Mouse (Mus musculus) midbrain, embryonic 14.5 days (tissue): ENCODE measurements around the gene Plaur. TPM values are rescaled to one million over a fixed set of nuclear protein-coding genes. Genes with fewer than 3 reads are reported as not detected.

Experiments used
- ATAC-seq: fragments of 200-750 bp; cut with Nextera tagmentation; 2 replicates; pipeline ENCODE4 v1.8.0; 2017; ENCODE audit warnings: moderate number of reproducible peaks, moderate library complexity; ENCODE audit not compliant: low FRiP score, low TSS enrichment
- DNase-seq: peaks from one replicate; pipeline ENCODE4 v3.0.0-alpha.2; 2015
- H3K27ac ChIP-seq: fragments of 300-500 bp; sonication (generic); replicated peaks from 2 replicates; pipeline ENCODE4 v1.5.1; 2014; ENCODE audit warnings: mild to moderate bottlenecking, low read depth, low read length, moderate library complexity
- H3K27me3 ChIP-seq: fragments of 300-500 bp; sonication (generic); 2 replicates; pipeline ENCODE4 v1.6.1; 2014; ENCODE audit warnings: low read length, control low read depth, mixed read lengths; ENCODE audit not compliant: control insufficient read depth, insufficient read depth
- H3K36me3 ChIP-seq: fragments of 300-500 bp; sonication (generic); 2 replicates; pipeline ENCODE4 v1.6.1; 2014; ENCODE audit warnings: low read length, control low read depth; ENCODE audit not compliant: control insufficient read depth, insufficient read depth
- H3K4me1 ChIP-seq: fragments of 300-500 bp; sonication (generic); 2 replicates; pipeline ENCODE4 v1.6.1; 2014; ENCODE audit warnings: mild to moderate bottlenecking, antibody characterized with exemption, low read length, control low read depth; ENCODE audit not compliant: control insufficient read depth, insufficient read depth
- H3K4me2 ChIP-seq: fragments of 300-500 bp; sonication (generic); 2 replicates; pipeline ENCODE4 v1.6.1; 2014; ENCODE audit warnings: mild to moderate bottlenecking, low read length, moderate library complexity
- H3K4me3 ChIP-seq: fragments of 300-500 bp; sonication (generic); replicated peaks from 2 replicates; pipeline ENCODE4 v1.5.1; 2014; ENCODE audit warnings: low read depth, low read length
- H3K9ac ChIP-seq: fragments of 300-500 bp; sonication (generic); replicated peaks from 2 replicates; pipeline ENCODE4 v1.6.1; 2014; ENCODE audit warnings: mild to moderate bottlenecking, low read length, moderate library complexity
- H3K9me3 ChIP-seq: fragments of 300-500 bp; sonication (generic); 2 replicates; pipeline ENCODE4 v1.6.1; 2016; ENCODE audit warnings: low read length, control low read depth, mixed read lengths; ENCODE audit not compliant: control insufficient read depth
- WGBS: fragments of 180-500 bp; shearing (Covaris S2); extraction: QIAGEN DNeasy Blood & Tissue Kit; methylation state at CpG from one replicate; pipeline ENCODE4 v1.1.7; 2014; 5-methylcytosine and 5-hydroxymethylcytosine counted together
- polyA plus RNA-seq: library from polyadenylated mRNA; unstranded; fragments of >200 nt; fragmentation: Nextera tagmentation; extraction: Ambion mirVana; gene quantifications from 2 replicates; pipeline ENCODE4 v1.2.1, GENCODE M21; 2014

Plaur gene
- polyA plus RNA-seq, 1 experiment from 2014 or later: 2.6 TPM

DNA sequence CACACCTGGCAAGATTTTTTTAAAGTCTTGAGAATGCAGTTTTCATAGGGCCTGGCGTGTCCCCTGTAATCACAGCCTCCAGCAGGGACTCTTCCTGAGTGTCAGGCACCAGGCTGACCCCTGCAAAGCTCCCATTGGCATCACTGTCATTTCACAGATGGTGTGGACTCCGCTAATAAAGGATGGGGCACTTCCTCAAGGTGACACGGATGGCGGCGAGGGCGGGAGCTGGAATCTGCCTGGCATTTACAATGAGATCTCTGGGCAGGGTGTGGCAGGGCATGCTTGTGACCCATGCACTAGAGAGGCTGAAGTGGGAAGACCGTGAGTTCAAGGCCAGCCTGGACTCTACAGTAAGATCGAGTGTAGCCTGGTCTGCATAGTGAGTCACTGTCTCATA is 26.0 kb downstream of the Plaur start:
- peaks cover 44% of the 10 kb centered on the region for H3K4me1 ChIP-seq
- H3K9ac ChIP-seq: no peak overlapping the region
- H3K4me3 ChIP-seq: no peak overlapping the region
- H3K36me3 ChIP-seq: peaks cover 12% of the 10 kb centered on the region; the same call in 1 of the 2 replicates
- ATAC-seq (no peak), DNase-seq (no peak)
- H3K27me3 ChIP-seq: no peaks in the 10 kb centered on the region
- no peak overlapping the region for H3K27ac ChIP-seq
- no peak overlapping the region for H3K4me2 ChIP-seq
- 84% methylated on average over 8 of the region's 8 CpGs for WGBS
- no peaks in the 10 kb centered on the region for H3K9me3 ChIP-seq

DNA sequence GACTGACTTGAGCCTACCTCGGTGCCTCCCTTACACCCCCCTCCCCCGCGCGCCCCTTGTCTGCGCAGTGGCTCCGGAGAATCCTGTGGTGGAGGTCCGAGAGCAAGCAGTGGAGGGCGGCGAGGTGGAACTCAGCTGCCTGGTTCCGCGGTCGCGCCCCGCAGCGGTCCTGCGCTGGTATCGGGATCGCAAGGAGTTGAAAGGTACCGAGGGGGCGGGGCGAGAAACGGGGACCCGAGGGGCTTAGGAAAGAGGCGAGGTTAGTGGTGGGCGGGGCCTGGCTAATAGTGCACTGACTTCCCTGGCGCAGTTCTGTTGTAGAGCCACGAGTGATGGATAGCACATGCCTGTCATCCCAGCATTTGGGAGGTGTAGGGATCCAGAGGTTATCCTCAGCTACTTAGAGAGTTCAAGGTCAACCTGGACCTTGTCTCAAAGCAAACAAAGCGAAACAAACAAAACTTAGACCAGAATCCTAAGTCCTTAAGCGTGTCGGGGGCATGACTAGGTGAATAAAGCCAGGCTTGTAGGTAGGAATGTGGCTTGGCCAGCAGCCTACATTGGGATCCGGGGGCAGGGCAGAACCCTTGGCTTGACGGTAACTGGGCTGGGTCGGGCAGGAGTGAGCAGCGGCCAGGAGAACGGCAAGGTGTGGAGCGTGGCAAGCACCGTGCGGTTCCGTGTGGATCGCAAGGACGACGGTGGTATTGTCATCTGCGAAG is 37.7 kb downstream of the Plaur start:
- DNase-seq (no peak), ATAC-seq (0 out of 2 replicates have a peak, but pooled peaks have one; percentile 7)
- H3K9ac ChIP-seq: no peak overlapping the region
- H3K4me3 ChIP-seq: no peak overlapping the region
- 20% methylated on average over 43 of the region's 43 CpGs for WGBS
- 0 out of 2 replicates have a peak overlapping the region, but pooled peaks have one; percentile 6 for H3K4me2 ChIP-seq
- H3K4me1 ChIP-seq: peaks cover 15% of the 10 kb centered on the region
- no peaks in the 10 kb centered on the region for H3K27me3 ChIP-seq
- peaks cover 55% of the 10 kb centered on the region for H3K36me3 ChIP-seq
- no peaks in the 10 kb centered on the region for H3K9me3 ChIP-seq
- no peak overlapping the region for H3K27ac ChIP-seq

GRCm38 (mm10) chr7:24500929-24501328 is 38.6 kb downstream of the Plaur start:
- 36% methylated on average over 7 of the region's 7 CpGs for WGBS
- ATAC-seq (no peak), DNase-seq (peak; percentile 66)
- Histone ChIP-seq H3K27ac (no peak overlapping the region), H3K4me1 (peaks cover 24% of the 10 kb centered on the region), H3K36me3 (peaks cover 54% of the 10 kb centered on the region), H3K4me3 (no peak overlapping the region), H3K9ac (no peak overlapping the region), H3K9me3 (no peaks in the 10 kb centered on the region), H3K4me2 (no peak overlapping the region), H3K27me3 (no peaks in the 10 kb centered on the region)

- Histone ChIP-seq H3K27ac (no peak overlapping the region), H3K4me2 (no peak overlapping the region), H3K9me3 (no peaks in the 10 kb centered on the region), H3K4me3 (no peak overlapping the region), H3K36me3 (peaks cover 54% of the 10 kb centered on the region), H3K4me1 (peaks cover 30% of the 10 kb centered on the region), H3K27me3 (no peaks in the 10 kb centered on the region), H3K9ac (no peak overlapping the region)
- ATAC-seq: no peak
- no peak for DNase-seq
- 56% methylated on average over 21 of the region's 21 CpGs for WGBS
These were observed 39.2 kb downstream of the Plaur start for GRCm38 (mm10) chr7:24501492-24501891.

DNA sequence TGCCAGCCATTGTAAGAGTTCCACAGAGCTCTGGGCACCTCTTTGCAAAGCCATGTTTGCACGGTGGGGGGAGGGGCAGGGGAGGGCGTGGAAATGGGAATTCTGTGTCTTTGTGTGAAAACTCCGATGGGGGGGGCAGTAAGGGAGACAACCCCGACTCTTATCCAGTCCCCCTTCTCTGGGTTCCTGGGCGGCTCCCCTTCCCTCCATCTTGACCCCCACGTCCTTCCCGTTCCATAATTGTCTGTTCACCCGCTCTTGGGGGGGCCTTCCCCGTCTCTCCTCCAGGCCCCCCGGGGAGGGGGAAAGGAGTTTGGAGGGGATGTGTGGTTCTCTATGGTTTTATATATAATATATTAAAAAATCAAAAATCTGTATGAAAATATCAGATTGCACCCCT is 41.7 kb downstream of the Plaur start:
- Histone ChIP-seq H3K27me3 (no peaks in the 10 kb centered on the region), H3K9ac (no peak overlapping the region; the same call in 1 of the 2 replicates), H3K36me3 (peaks cover 53% of the 10 kb centered on the region), H3K4me3 (no peak overlapping the region), H3K4me1 (peaks cover 36% of the 10 kb centered on the region), H3K4me2 (no peak overlapping the region), H3K9me3 (no peaks in the 10 kb centered on the region), H3K27ac (peak overlapping the region; percentile 100; the same call in 1 of the 2 replicates)
- ATAC-seq: no peak
- WGBS: 21% methylated on average over 10 of the region's 10 CpGs
- no peak for DNase-seq

DNA sequence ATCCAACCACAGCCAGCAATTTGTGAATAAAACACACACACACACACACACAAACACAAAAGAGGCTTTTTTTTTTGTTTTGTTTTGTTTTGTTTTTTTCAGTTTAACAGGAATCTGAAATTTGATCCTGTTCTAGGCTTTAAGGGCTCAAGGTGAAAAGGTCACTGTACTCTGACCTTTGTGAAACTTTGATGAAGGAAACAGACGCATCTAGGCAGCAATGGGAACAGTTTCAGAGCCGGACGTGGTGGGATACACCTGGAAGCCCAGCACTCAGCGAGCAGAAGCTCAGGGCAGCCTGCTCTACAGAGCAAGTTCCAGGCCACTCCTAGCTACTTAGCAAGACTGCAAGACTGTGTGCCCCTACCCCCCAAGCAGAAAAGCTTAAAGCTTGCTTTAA is 42.6 kb downstream of the Plaur start:
- no peaks in the 10 kb centered on the region for H3K9me3 ChIP-seq
- H3K4me2 ChIP-seq: peak overlapping the region; percentile 75; the same call in 1 of the 2 replicates
- H3K4me1 ChIP-seq: peaks cover 43% of the 10 kb centered on the region
- DNase-seq: no peak
- ATAC-seq: no peak
- H3K9ac ChIP-seq: no peak overlapping the region
- WGBS: 23% methylated on average over 4 of the region's 4 CpGs
- H3K27ac ChIP-seq: peak overlapping the region; percentile 100
- H3K36me3 ChIP-seq: peaks cover 45% of the 10 kb centered on the region
- no peaks in the 10 kb centered on the region for H3K27me3 ChIP-seq
- H3K4me3 ChIP-seq: no peak overlapping the region

DNA sequence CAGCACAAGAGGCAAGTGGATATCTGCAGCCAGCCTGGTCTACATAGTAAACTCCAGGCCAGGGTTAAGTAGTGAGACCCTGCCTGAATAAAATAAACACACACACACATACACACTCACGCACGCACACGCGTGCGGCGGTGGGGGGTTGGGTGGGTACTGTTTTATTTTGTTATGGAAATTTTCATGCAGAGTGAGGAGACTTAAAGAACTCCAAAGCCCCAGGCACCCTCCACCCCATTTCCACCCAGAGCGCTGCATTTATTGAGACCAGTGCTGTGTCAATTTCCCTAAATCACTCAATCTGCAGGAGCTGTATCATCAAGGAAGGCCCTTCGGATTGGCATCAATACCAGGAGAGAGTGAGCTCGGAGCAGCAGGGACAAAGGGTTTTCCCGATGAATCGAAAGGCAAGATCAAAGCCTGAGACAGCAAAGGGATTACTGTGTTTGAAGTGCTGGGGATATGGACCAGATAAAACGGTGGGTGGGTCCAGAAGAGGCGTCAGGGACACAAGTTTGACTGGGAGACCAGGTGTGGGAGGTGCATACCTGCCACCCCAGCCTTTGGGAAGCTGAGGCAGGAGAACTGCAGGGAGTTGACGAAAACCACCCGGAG is 43.3 kb downstream of the Plaur start:
- Histone ChIP-seq H3K4me1 (peaks cover 50% of the 10 kb centered on the region), H3K4me2 (peak overlapping the region; percentile 75), H3K9me3 (no peaks in the 10 kb centered on the region), H3K9ac (peak overlapping the region; percentile 91), H3K4me3 (peak overlapping the region; percentile 63), H3K36me3 (peaks cover 38% of the 10 kb centered on the region), H3K27me3 (no peaks in the 10 kb centered on the region), H3K27ac (peak overlapping the region; percentile 100)
- DNase-seq (peak; percentile 68), ATAC-seq (no peak)
- 4% methylated on average over 15 of the region's 15 CpGs for WGBS

- no peaks in the 10 kb centered on the region for H3K9me3 ChIP-seq
- H3K9ac ChIP-seq: peak overlapping the region; percentile 91
- H3K27me3 ChIP-seq: no peaks in the 10 kb centered on the region
- H3K36me3 ChIP-seq: peaks cover 38% of the 10 kb centered on the region
- DNase-seq (no peak), ATAC-seq (no peak)
- peak overlapping the region; percentile 75 for H3K4me2 ChIP-seq
- peak overlapping the region; percentile 63 for H3K4me3 ChIP-seq
- H3K27ac ChIP-seq: peak overlapping the region; percentile 100
- 8% methylated on average over 3 of the region's 3 CpGs for WGBS
- H3K4me1 ChIP-seq: peaks cover 53% of the 10 kb centered on the region
These were observed 43.8 kb downstream of the Plaur start for GRCm38 (mm10) chr7:24506065-24506459.

GRCm38 (mm10) chr7:24506476-24506837 is 44.2 kb downstream of the Plaur start:
- H3K4me3 ChIP-seq: peak overlapping the region; percentile 63
- H3K36me3 ChIP-seq: peaks cover 38% of the 10 kb centered on the region
- H3K9ac ChIP-seq: peak overlapping the region; percentile 91
- DNase-seq (no peak), ATAC-seq (no peak)
- under 1% methylated on average over 12 of the region's 12 CpGs for WGBS
- no peaks in the 10 kb centered on the region for H3K9me3 ChIP-seq
- H3K4me2 ChIP-seq: peak overlapping the region; percentile 75
- no peaks in the 10 kb centered on the region for H3K27me3 ChIP-seq
- peak overlapping the region; percentile 100 for H3K27ac ChIP-seq
- H3K4me1 ChIP-seq: peaks cover 53% of the 10 kb centered on the region
